Mouse (Mus musculus): ENCODE measurements around the gene Triml2. TPM values are rescaled to one million over a fixed set of nuclear protein-coding genes. Genes with fewer than 3 reads are reported as not detected.

The Triml2 gene
- not detected in 2 replicates for total RNA-seq (2014; rRNA removed)
- polyA plus RNA-seq (2012; rRNA removed) = not detected in 2 replicates

DNA sequence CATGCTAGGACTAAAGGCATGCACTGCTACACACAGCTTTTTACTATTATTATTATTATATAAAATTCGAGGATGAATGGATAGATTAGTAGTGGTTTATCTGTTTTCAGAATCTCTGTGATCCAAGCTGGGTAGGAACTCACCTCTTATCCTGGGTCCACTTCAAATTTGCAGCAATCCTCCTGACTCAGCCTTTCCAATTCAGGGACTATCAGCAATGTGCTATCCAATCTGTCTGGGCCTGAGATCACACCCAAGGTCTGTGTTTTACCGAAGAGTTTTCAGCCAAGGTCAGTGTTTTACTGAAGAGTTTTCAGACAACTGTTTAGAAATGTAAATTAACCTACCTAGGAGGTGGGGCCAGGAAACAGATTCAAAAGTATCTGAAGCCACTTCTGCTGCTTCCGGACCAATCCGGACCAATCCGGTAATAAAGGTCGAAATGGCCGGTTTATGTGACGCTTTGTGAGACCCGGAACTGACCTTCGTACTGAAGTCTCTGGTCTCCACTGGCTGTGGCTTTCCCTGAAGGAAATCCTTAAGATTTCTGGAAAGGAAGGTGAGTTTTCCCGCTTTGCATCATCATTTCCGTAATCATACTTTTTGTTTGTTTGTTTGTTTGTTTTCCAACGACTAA is at the start of gene Triml2:
Gene Triml2 (plus strand): TSS at position 488 of the 637 bp plus-strand sequence.
- Histone ChIP-seq H3K4me1 (ENCODE audit: control insufficient read depth, insufficient read depth, low read length) (no peaks in the 10 kb centered on the region), H3K27ac (replicated peaks; ENCODE audit: insufficient read depth, low read depth, low read length) (no peak within 1 kb of the TSS), H3K27me3 (ENCODE audit: control insufficient read depth, insufficient read depth, low read length) (no peaks in the 10 kb centered on the region), H3K79me2 (ENCODE audit: control insufficient read depth, insufficient read depth, low read length) (no peaks in the 10 kb centered on the region), H3K9ac (ENCODE audit: low read depth, low read length) (no peak within 1 kb of the TSS), H3K36me3 (ENCODE audit: control insufficient read depth, insufficient read depth, low read length) (no peaks in the 10 kb centered on the region), H3K4me3 (ENCODE audit: insufficient read depth, low read depth, low read length) (no peak within 1 kb of the TSS)
- TF ChIP-seq POLR2A (IDR thresholded peaks at IDR 0.05; ENCODE audit: extremely low read depth, insufficient read depth, low read length) = no peak
- no peak for TF ChIP-seq CTCF (IDR thresholded peaks at IDR 0.05; ENCODE audit: low read depth, low read length)
- WGBS = 89% methylated on average over 13 of the region's 13 CpGs
- DNase-seq (ENCODE audit: extremely low read depth, low read depth, low spot score) = no peak

DNA sequence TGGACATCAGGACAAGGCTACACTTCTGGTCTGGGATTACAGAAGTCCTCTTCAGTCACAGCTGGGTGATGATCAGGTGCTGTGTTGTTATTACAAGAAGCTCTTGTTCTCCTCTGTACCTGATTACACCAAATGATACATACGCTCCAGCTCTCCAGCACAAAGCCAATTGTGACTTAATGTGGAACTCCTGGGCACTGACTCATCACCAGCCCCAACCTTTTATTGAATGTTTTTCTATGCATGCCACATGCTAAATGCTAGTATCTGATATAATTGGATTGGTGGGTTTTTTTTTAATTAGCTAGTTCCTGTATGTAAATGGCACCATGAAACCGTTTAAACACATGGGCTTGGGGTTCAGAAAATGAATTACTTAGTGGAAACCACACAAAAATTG is 39.0 kb upstream of the Triml2 start, which contains the start of gene Triml1:
Gene Triml1 (minus strand): TSS at position 101 of the 400 bp plus-strand sequence.
- 72% methylated on average over 2 of the region's 2 CpGs for WGBS
- Histone ChIP-seq H3K27ac (replicated peaks; ENCODE audit: insufficient read depth, low read depth, low read length) (no peak within 1 kb of the TSS), H3K9ac (ENCODE audit: low read depth, low read length) (no peak within 1 kb of the TSS), H3K4me3 (ENCODE audit: insufficient read depth, low read depth, low read length) (no peak within 1 kb of the TSS), H3K27me3 (ENCODE audit: control insufficient read depth, insufficient read depth, low read length) (no peaks in the 10 kb centered on the region), H3K36me3 (ENCODE audit: control insufficient read depth, insufficient read depth, low read length) (no peaks in the 10 kb centered on the region), H3K79me2 (ENCODE audit: control insufficient read depth, insufficient read depth, low read length) (no peaks in the 10 kb centered on the region), H3K4me1 (ENCODE audit: control insufficient read depth, insufficient read depth, low read length) (no peaks in the 10 kb centered on the region)
- DNase-seq (ENCODE audit: extremely low read depth, low read depth, low spot score) = no peak
- TF ChIP-seq POLR2A (IDR thresholded peaks at IDR 0.05; ENCODE audit: extremely low read depth, insufficient read depth, low read length) (no peak), CTCF (IDR thresholded peaks at IDR 0.05; ENCODE audit: low read depth, low read length) (no peak)

DNA sequence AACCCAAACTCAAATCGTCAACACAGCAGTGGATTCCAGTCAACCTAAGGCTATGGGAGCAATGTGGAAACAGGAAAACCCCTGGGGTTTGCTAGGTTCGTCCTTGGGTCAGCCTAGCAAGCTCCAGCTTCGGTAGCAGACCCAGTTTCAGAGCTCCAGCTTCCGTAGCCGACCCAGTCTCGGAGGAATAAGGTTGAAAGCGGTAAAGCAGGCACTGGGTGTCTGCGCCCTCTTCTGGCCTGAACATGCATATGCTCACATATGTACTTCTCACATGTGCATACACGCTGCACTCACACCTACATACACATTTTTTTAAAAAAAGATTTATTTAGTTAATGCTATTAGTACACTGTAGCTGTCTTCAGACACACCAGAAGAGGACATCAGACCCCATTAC is 31.0 kb upstream of the Triml2 start:
- Histone ChIP-seq H3K79me2 (ENCODE audit: control insufficient read depth, insufficient read depth, low read length) (no peaks in the 10 kb centered on the region), H3K9ac (ENCODE audit: low read depth, low read length) (no peak overlapping the region), H3K36me3 (ENCODE audit: control insufficient read depth, insufficient read depth, low read length) (no peaks in the 10 kb centered on the region), H3K4me3 (ENCODE audit: insufficient read depth, low read depth, low read length) (no peak overlapping the region), H3K27me3 (ENCODE audit: control insufficient read depth, insufficient read depth, low read length) (no peaks in the 10 kb centered on the region), H3K27ac (replicated peaks; ENCODE audit: insufficient read depth, low read depth, low read length) (no peak overlapping the region), H3K4me1 (ENCODE audit: control insufficient read depth, insufficient read depth, low read length) (no peaks in the 10 kb centered on the region)
- 85% methylated on average over 9 of the region's 9 CpGs for WGBS
- TF ChIP-seq CTCF (IDR thresholded peaks at IDR 0.05; ENCODE audit: low read depth, low read length) (no peak), POLR2A (IDR thresholded peaks at IDR 0.05; ENCODE audit: extremely low read depth, insufficient read depth, low read length) (no peak)
- DNase-seq (ENCODE audit: extremely low read depth, low read depth, low spot score) = no peak

DNA sequence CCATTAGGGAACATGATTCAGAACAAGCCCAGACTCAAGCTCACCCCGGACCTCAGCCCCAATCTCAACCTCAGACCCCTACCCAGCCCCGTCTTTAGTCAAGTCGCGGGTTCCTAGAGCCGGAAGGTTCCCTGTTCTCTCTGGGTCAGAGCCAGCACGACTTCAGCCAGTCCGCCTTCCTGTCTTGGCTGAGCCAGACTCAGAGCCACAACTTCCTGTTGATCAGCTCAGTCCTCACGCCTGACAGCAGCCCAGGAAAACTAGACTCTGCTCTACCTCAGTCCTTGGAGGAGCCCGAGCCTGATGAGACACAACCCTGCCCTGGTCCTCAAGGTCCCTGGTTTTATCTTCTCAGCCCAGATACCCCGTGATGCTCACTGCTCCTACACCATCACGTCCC is 17.1 kb upstream of the Triml2 start:
- H3K27ac ChIP-seq (replicated peaks; ENCODE audit: insufficient read depth, low read depth, low read length) = no peak overlapping the region
- WGBS = 77% methylated on average over 11 of the region's 11 CpGs
- no peak overlapping the region for H3K9ac ChIP-seq (ENCODE audit: low read depth, low read length)
- H3K4me1 ChIP-seq (ENCODE audit: control insufficient read depth, insufficient read depth, low read length) = no peaks in the 10 kb centered on the region
- H3K79me2 ChIP-seq (ENCODE audit: control insufficient read depth, insufficient read depth, low read length) = no peaks in the 10 kb centered on the region
- H3K36me3 ChIP-seq (ENCODE audit: control insufficient read depth, insufficient read depth, low read length) = no peaks in the 10 kb centered on the region
- no peak overlapping the region for H3K4me3 ChIP-seq (ENCODE audit: insufficient read depth, low read depth, low read length)
- H3K27me3 ChIP-seq (ENCODE audit: control insufficient read depth, insufficient read depth, low read length) = no peaks in the 10 kb centered on the region
- no peak for DNase-seq (ENCODE audit: extremely low read depth, low read depth, low spot score)
- TF ChIP-seq CTCF (IDR thresholded peaks at IDR 0.05; ENCODE audit: low read depth, low read length) (no peak), POLR2A (IDR thresholded peaks at IDR 0.05; ENCODE audit: extremely low read depth, insufficient read depth, low read length) (no peak)

DNA sequence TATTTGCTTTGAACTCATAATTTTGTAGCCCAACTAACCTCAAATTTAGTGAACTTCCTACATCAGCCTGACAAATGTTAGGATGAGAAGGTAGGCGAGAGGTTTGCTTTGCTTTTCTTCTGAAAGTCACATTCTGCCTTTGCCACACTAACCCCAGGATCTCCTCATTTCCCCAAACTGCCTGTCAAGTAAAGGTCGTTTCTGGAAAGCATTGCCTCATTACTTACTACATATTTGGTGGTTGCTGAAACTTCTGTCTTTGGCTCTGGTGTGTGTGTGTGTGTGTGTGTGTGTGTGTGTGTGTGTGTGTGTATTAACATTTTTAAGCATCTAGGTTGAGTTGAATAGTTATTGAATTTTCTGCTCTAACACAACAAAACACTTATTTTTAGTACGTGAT is 15.9 kb upstream of the Triml2 start:
- no peaks in the 10 kb centered on the region for H3K79me2 ChIP-seq (ENCODE audit: control insufficient read depth, insufficient read depth, low read length)
- no peak overlapping the region for H3K4me3 ChIP-seq (ENCODE audit: insufficient read depth, low read depth, low read length)
- H3K27ac ChIP-seq (replicated peaks; ENCODE audit: insufficient read depth, low read depth, low read length) = no peak overlapping the region
- no peak for DNase-seq (ENCODE audit: extremely low read depth, low read depth, low spot score)
- H3K36me3 ChIP-seq (ENCODE audit: control insufficient read depth, insufficient read depth, low read length) = no peaks in the 10 kb centered on the region
- H3K27me3 ChIP-seq (ENCODE audit: control insufficient read depth, insufficient read depth, low read length) = no peaks in the 10 kb centered on the region
- TF ChIP-seq POLR2A (IDR thresholded peaks at IDR 0.05; ENCODE audit: extremely low read depth, insufficient read depth, low read length) = no peak
- TF ChIP-seq CTCF (IDR thresholded peaks at IDR 0.05; ENCODE audit: low read depth, low read length) = no peak
- WGBS = 76% methylated on average over 3 of the region's 3 CpGs
- H3K9ac ChIP-seq (ENCODE audit: low read depth, low read length) = no peak overlapping the region
- no peaks in the 10 kb centered on the region for H3K4me1 ChIP-seq (ENCODE audit: control insufficient read depth, insufficient read depth, low read length)

DNA sequence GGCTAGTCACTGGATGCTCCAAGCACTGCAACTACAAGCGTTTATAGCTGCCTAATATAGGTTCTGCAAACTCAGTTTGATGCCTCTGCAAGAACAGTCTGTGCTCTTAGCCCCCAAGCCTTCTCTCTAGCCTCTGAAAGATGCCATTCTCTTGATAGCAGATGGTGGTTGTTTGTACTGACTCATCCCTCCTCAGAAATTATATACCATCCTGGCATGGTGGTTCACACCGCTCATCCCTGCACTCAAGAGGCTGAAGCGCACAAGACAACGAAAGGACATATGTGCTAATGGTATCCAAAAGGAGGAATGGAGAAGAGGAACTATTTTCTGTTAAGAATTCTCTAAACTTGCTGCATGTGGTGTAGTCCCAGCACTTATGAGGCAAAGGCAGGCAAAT is 12.3 kb upstream of the Triml2 start:
- WGBS = 83% methylated on average over 4 of the region's 4 CpGs
- no peak for DNase-seq (ENCODE audit: extremely low read depth, low read depth, low spot score)
- TF ChIP-seq POLR2A (IDR thresholded peaks at IDR 0.05; ENCODE audit: extremely low read depth, insufficient read depth, low read length) = no peak
- TF ChIP-seq CTCF (IDR thresholded peaks at IDR 0.05; ENCODE audit: low read depth, low read length) = no peak
- Histone ChIP-seq H3K27me3 (ENCODE audit: control insufficient read depth, insufficient read depth, low read length) (no peaks in the 10 kb centered on the region), H3K36me3 (ENCODE audit: control insufficient read depth, insufficient read depth, low read length) (no peaks in the 10 kb centered on the region), H3K79me2 (ENCODE audit: control insufficient read depth, insufficient read depth, low read length) (no peaks in the 10 kb centered on the region), H3K4me1 (ENCODE audit: control insufficient read depth, insufficient read depth, low read length) (no peaks in the 10 kb centered on the region), H3K4me3 (ENCODE audit: insufficient read depth, low read depth, low read length) (no peak overlapping the region), H3K27ac (replicated peaks; ENCODE audit: insufficient read depth, low read depth, low read length) (no peak overlapping the region), H3K9ac (ENCODE audit: low read depth, low read length) (no peak overlapping the region)
